Mouse (Mus musculus) testis, adult 10 weeks (tissue): Measurements from ENCODE around the gene Ppp1r15b. TPM values are rescaled to one million over a fixed set of nuclear protein-coding genes. Genes with fewer than 3 reads are reported as not detected.

ENCODE experiments used
- polyA plus RNA-seq: library from polyadenylated mRNA; stranded (reverse); fragments of 350-450 nt; fragmentation: Illumina TruSeq; extraction: RNeasy Lipid Tissue Mini Kit (QIAGEN cat#74804); gene quantifications from one replicate; pipeline ENCODE4 v1.2.3, GENCODE M21; 2014; ENCODE audit warnings: low read depth, low replicate concordance

The Ppp1r15b gene
- polyA plus RNA-seq: 26.6 TPM

GRCm38 (mm10) chr1:133130638-133131560, at the start of gene Ppp1r15b:
Ppp1r15b (plus strand) TSS chr1:133131143.

DNA sequence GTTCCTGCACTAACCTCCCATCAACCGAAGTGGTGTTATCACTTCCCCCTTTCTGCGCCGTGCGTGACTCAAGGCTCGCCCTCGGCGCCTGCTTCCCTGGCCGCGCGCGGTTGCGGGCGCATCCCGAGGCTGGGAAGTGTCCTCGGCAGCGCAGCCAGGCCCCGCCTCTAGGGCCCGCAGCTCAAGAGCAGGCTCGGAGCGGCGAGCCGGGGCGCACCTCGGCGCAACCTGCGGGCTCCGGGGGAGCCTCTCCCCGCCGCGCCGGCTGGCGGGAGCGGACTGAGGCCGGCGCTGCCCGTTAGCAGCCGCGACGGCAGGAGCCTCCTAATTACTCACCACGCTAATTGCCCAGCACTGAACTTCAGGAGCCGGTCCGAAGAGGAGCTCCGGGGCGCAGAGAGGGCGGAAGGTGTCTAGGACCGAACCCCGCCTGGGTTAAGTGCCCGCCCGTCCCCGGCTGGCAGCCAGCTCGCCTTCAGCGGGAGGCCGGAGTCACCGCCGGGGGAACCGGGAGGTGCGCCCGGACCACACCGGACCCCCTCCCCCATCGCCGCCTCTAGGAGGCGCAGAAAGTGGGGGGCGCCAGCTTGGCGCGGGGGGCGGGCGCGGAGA, 33.0 kb downstream of the Ppp1r15b start, which contains the start of gene Plekha6:
Gene Plekha6 (plus strand): TSS at position 391 of the 612 bp plus-strand sequence.

Other genes with a start within 250 kb of the Ppp1r15b start
- gene Mdm4, start 100.6 kb upstream of the Ppp1r15b start, polyA plus RNA-seq: 174 TPM
- gene Pik3c2b, start 85.5 kb upstream of the Ppp1r15b start, polyA plus RNA-seq: 0.20 TPM
- gene Plekha6, start 33.1 kb downstream of the Ppp1r15b start, polyA plus RNA-seq: 12.3 TPM
- not detected for gene Golt1a, start 178.7 kb downstream of the Ppp1r15b start, polyA plus RNA-seq
- not detected for gene Kiss1, start 190.7 kb downstream of the Ppp1r15b start, polyA plus RNA-seq
- gene Ren1, start 219.4 kb downstream of the Ppp1r15b start, polyA plus RNA-seq: not detected
- 19.7 TPM for gene Etnk2, start 232.4 kb downstream of the Ppp1r15b start, polyA plus RNA-seq